Mouse (Mus musculus): Measurements from ENCODE around the gene Notch3. TPM values are rescaled to one million over a fixed set of nuclear protein-coding genes. Genes with fewer than 3 reads are reported as not detected.

Notch3 gene
- polyA plus RNA-seq, 1 experiment from 2014 or later: 7.2 TPM

- Histone ChIP-seq H3K4me2 (ENCODE audit: low read length) (no peak overlapping the region), H3K36me3 (ENCODE audit: control insufficient read depth, insufficient read depth, low read length) (peaks cover 43% of the 10 kb centered on the region)
Measured at GRCm38 (mm10) chr17:32199796-32200195, 33.1 kb upstream of the Notch3 start.

GRCm38 (mm10) chr17:32197156-32197555 lies 30.5 kb upstream of the Notch3 start:
- H3K27ac ChIP-seq (ENCODE audit: low read depth, low read length): no peak overlapping the region
- H3K4me2 ChIP-seq (ENCODE audit: low read length): no peak overlapping the region
- H3K4me3 ChIP-seq (ENCODE audit: low read length): no peak overlapping the region
- WGBS: 71% methylated on average over 14 of the region's 14 CpGs
- H3K9ac ChIP-seq (ENCODE audit: low read depth, low read length): no peak overlapping the region
- H3K4me1 ChIP-seq (ENCODE audit: control insufficient read depth, insufficient read depth, low read depth, low read length): no peaks in the 10 kb centered on the region
- H3K27me3 ChIP-seq (replicated peaks; ENCODE audit: control insufficient read depth, insufficient read depth, low read length): no peaks in the 10 kb centered on the region
- peaks cover 43% of the 10 kb centered on the region for H3K36me3 ChIP-seq (ENCODE audit: control insufficient read depth, insufficient read depth, low read length)
- no peaks in the 10 kb centered on the region for H3K9me3 ChIP-seq (ENCODE audit: control insufficient read depth, low read length)
- ATAC-seq: peak; percentile 68

More at GRCm38 (mm10) chr17:32199796-32200195, 33.1 kb upstream of the Notch3 start:
- H3K9ac ChIP-seq (ENCODE audit: low read depth, low read length): no peak overlapping the region
- no peak overlapping the region for H3K27ac ChIP-seq (ENCODE audit: low read depth, low read length)
- 96% methylated on average over 2 of the region's 2 CpGs for WGBS
- H3K9me3 ChIP-seq (ENCODE audit: control insufficient read depth, low read length): no peaks in the 10 kb centered on the region
- no peak for ATAC-seq
- no peaks in the 10 kb centered on the region for H3K4me1 ChIP-seq (ENCODE audit: control insufficient read depth, insufficient read depth, low read depth, low read length)
- no peak overlapping the region for H3K4me3 ChIP-seq (ENCODE audit: low read length)
- no peaks in the 10 kb centered on the region for H3K27me3 ChIP-seq (replicated peaks; ENCODE audit: control insufficient read depth, insufficient read depth, low read length)

GRCm38 (mm10) chr17:32195725-32196124 lies 29.1 kb upstream of the Notch3 start:
- Histone ChIP-seq H3K9me3 (ENCODE audit: control insufficient read depth, low read length) (no peaks in the 10 kb centered on the region), H3K27me3 (replicated peaks; ENCODE audit: control insufficient read depth, insufficient read depth, low read length) (no peaks in the 10 kb centered on the region), H3K4me2 (ENCODE audit: low read length) (no peak overlapping the region), H3K9ac (ENCODE audit: low read depth, low read length) (no peak overlapping the region), H3K4me1 (ENCODE audit: control insufficient read depth, insufficient read depth, low read depth, low read length) (no peaks in the 10 kb centered on the region), H3K36me3 (ENCODE audit: control insufficient read depth, insufficient read depth, low read length) (peaks cover 30% of the 10 kb centered on the region), H3K4me3 (ENCODE audit: low read length) (no peak overlapping the region), H3K27ac (ENCODE audit: low read depth, low read length) (no peak overlapping the region)
- ATAC-seq: no peak
- 94% methylated on average over 5 of the region's 5 CpGs for WGBS

- H3K27me3 ChIP-seq (replicated peaks; ENCODE audit: control insufficient read depth, insufficient read depth, low read length): peaks cover 3% of the 10 kb centered on the region
- WGBS: 95% methylated on average over 5 of the region's 5 CpGs
- no peak for ATAC-seq
Measured at GRCm38 (mm10) chr17:32193010-32193409, 26.4 kb upstream of the Notch3 start.

GRCm38 (mm10) chr17:32189850-32190249 lies 23.2 kb upstream of the Notch3 start:
- Histone ChIP-seq H3K27me3 (replicated peaks; ENCODE audit: control insufficient read depth, insufficient read depth, low read length) (peaks cover 3% of the 10 kb centered on the region), H3K27ac (ENCODE audit: low read depth, low read length) (no peak overlapping the region), H3K4me3 (ENCODE audit: low read length) (no peak overlapping the region; the same call in 1 of the 2 replicates), H3K4me1 (ENCODE audit: control insufficient read depth, insufficient read depth, low read depth, low read length) (peaks cover 8% of the 10 kb centered on the region), H3K9me3 (ENCODE audit: control insufficient read depth, low read length) (no peaks in the 10 kb centered on the region), H3K4me2 (ENCODE audit: low read length) (peak overlapping the region; percentile 88), H3K36me3 (ENCODE audit: control insufficient read depth, insufficient read depth, low read length) (no peaks in the 10 kb centered on the region), H3K9ac (ENCODE audit: low read depth, low read length) (no peak overlapping the region)
- no peak for ATAC-seq
- 11% methylated on average over 5 of the region's 5 CpGs for WGBS

More at GRCm38 (mm10) chr17:32193010-32193409, 26.4 kb upstream of the Notch3 start:
- Histone ChIP-seq H3K4me2 (ENCODE audit: low read length) (no peak overlapping the region), H3K4me1 (ENCODE audit: control insufficient read depth, insufficient read depth, low read depth, low read length) (peaks cover 8% of the 10 kb centered on the region), H3K36me3 (ENCODE audit: control insufficient read depth, insufficient read depth, low read length) (peaks cover 14% of the 10 kb centered on the region), H3K9ac (ENCODE audit: low read depth, low read length) (no peak overlapping the region), H3K27ac (ENCODE audit: low read depth, low read length) (no peak overlapping the region), H3K9me3 (ENCODE audit: control insufficient read depth, low read length) (no peaks in the 10 kb centered on the region), H3K4me3 (ENCODE audit: low read length) (no peak overlapping the region)

- no peaks in the 10 kb centered on the region for H3K9me3 ChIP-seq (ENCODE audit: control insufficient read depth, low read length)
- peak within 1 kb of the TSS; percentile 44 for H3K4me3 ChIP-seq (ENCODE audit: low read length)
- peak within 1 kb of the TSS; percentile 88 for H3K4me2 ChIP-seq (ENCODE audit: low read length)
- no peak within 1 kb of the TSS for H3K27ac ChIP-seq (ENCODE audit: low read depth, low read length)
- no peaks in the 10 kb centered on the region for H3K36me3 ChIP-seq (ENCODE audit: control insufficient read depth, insufficient read depth, low read length)
- H3K4me1 ChIP-seq (ENCODE audit: control insufficient read depth, insufficient read depth, low read depth, low read length): peaks cover 8% of the 10 kb centered on the region
- 7% methylated on average over 42 of the region's 42 CpGs for WGBS
- H3K27me3 ChIP-seq (replicated peaks; ENCODE audit: control insufficient read depth, insufficient read depth, low read length): peaks cover 3% of the 10 kb centered on the region
- ATAC-seq: peak; percentile 76
- peak within 1 kb of the TSS; percentile 56 for H3K9ac ChIP-seq (ENCODE audit: low read depth, low read length)
Measured at GRCm38 (mm10) chr17:32188863-32189636, 22.4 kb upstream of the Notch3 start, which contains the start of gene Ephx3. Gene Ephx3 (minus strand): TSS chr17:32189549.

- WGBS: 29% methylated on average over 8 of the region's 8 CpGs
- peaks cover 14% of the 10 kb centered on the region for H3K4me1 ChIP-seq (ENCODE audit: control insufficient read depth, insufficient read depth, low read depth, low read length)
- H3K27me3 ChIP-seq (replicated peaks; ENCODE audit: control insufficient read depth, insufficient read depth, low read length): no peaks in the 10 kb centered on the region
- H3K4me2 ChIP-seq (ENCODE audit: low read length): no peak overlapping the region
- H3K36me3 ChIP-seq (ENCODE audit: control insufficient read depth, insufficient read depth, low read length): no peaks in the 10 kb centered on the region
- no peaks in the 10 kb centered on the region for H3K9me3 ChIP-seq (ENCODE audit: control insufficient read depth, low read length)
- no peak overlapping the region for H3K4me3 ChIP-seq (ENCODE audit: low read length)
- no peak overlapping the region for H3K9ac ChIP-seq (ENCODE audit: low read depth, low read length)
- no peak overlapping the region for H3K27ac ChIP-seq (ENCODE audit: low read depth, low read length)
- no peak for ATAC-seq
Measured at GRCm38 (mm10) chr17:32183017-32183416, 16.4 kb upstream of the Notch3 start.

GRCm38 (mm10) chr17:32179621-32180491 lies 13.2 kb upstream of the Notch3 start:
- Histone ChIP-seq H3K4me1 (ENCODE audit: control insufficient read depth, insufficient read depth, low read depth, low read length) (peaks cover 14% of the 10 kb centered on the region), H3K4me2 (ENCODE audit: low read length) (no peak overlapping the region; the same call in 1 of the 2 replicates), H3K9me3 (ENCODE audit: control insufficient read depth, low read length) (no peaks in the 10 kb centered on the region), H3K4me3 (ENCODE audit: low read length) (no peak overlapping the region), H3K27me3 (replicated peaks; ENCODE audit: control insufficient read depth, insufficient read depth, low read length) (no peaks in the 10 kb centered on the region), H3K9ac (ENCODE audit: low read depth, low read length) (no peak overlapping the region), H3K27ac (ENCODE audit: low read depth, low read length) (peak overlapping the region; percentile 89), H3K36me3 (ENCODE audit: control insufficient read depth, insufficient read depth, low read length) (no peaks in the 10 kb centered on the region)
- 14% methylated on average over 11 of the region's 11 CpGs for WGBS
- peak; percentile 90 for ATAC-seq

- ATAC-seq: no peak
- no peak overlapping the region for H3K9ac ChIP-seq (ENCODE audit: low read depth, low read length)
- whole genome bisulfite sequencing: 90% methylated on average over 4 of the region's 4 CpGs
Measured at GRCm38 (mm10) chr17:32176919-32177318, 10.3 kb upstream of the Notch3 start.

More at GRCm38 (mm10) chr17:32176919-32177318, 10.3 kb upstream of the Notch3 start:
- H3K4me1 ChIP-seq (ENCODE audit: control insufficient read depth, insufficient read depth, low read depth, low read length): peaks cover 14% of the 10 kb centered on the region
- H3K27ac ChIP-seq (ENCODE audit: low read depth, low read length): no peak overlapping the region
- H3K4me3 ChIP-seq (ENCODE audit: low read length): no peak overlapping the region
- H3K36me3 ChIP-seq (ENCODE audit: control insufficient read depth, insufficient read depth, low read length): no peaks in the 10 kb centered on the region
- H3K9me3 ChIP-seq (ENCODE audit: control insufficient read depth, low read length): no peaks in the 10 kb centered on the region
- H3K4me2 ChIP-seq (ENCODE audit: low read length): no peak overlapping the region
- no peaks in the 10 kb centered on the region for H3K27me3 ChIP-seq (replicated peaks; ENCODE audit: control insufficient read depth, insufficient read depth, low read length)

Measured in hindbrain, embryonic 16.5 days (tissue).